Mouse (Mus musculus) hindbrain, embryonic 16.5 days (tissue): ENCODE measurements at regions not wholly inside any gene's neighbourhood (a gene's known extent, or its start where the extent isn't known, plus 50 kb on each side); places are given as distances from the start of the nearest gene placed in this dataset.
A peak's percentile ranks its signal among the peaks of the same experiment; 100 is the strongest.

ENCODE experiments used
- ATAC-seq: fragments of 200-750 bp; cut with Nextera tagmentation; 2 replicates; pipeline ENCODE4 v1.8.0; 2017; ENCODE audit warnings: moderate TSS enrichment, moderate library complexity
- H3K27ac ChIP-seq: fragments of 300-500 bp; sonication (generic); 2 replicates; pipeline ENCODE4 v1.5.1; 2014; ENCODE audit warnings: low read depth, mild to moderate bottlenecking, control low read depth, low read length, moderate library complexity
- H3K27me3 ChIP-seq: fragments of 300-500 bp; sonication (generic); replicated peaks from 2 replicates; pipeline ENCODE4 v1.6.1; 2014; ENCODE audit warnings: low read length; ENCODE audit not compliant: control insufficient read depth, insufficient read depth
- H3K36me3 ChIP-seq: fragments of 300-500 bp; sonication (generic); 2 replicates; pipeline ENCODE4 v1.6.1; 2014; ENCODE audit warnings: mild to moderate bottlenecking, low read length, moderate library complexity, mixed read lengths; ENCODE audit not compliant: control insufficient read depth, insufficient read depth
- H3K4me1 ChIP-seq: fragments of 300-500 bp; sonication (generic); 2 replicates; pipeline ENCODE4 v1.6.1; 2014; ENCODE audit warnings: low read depth, low read length; ENCODE audit not compliant: control insufficient read depth, insufficient read depth
- H3K4me2 ChIP-seq: fragments of 300-500 bp; sonication (generic); 2 replicates; pipeline ENCODE4 v1.6.1; 2014; ENCODE audit warnings: mild to moderate bottlenecking, low read length, control low read depth, moderate library complexity
- H3K4me3 ChIP-seq: fragments of 300-500 bp; sonication (generic); 2 replicates; pipeline ENCODE4 v1.5.1; 2014; ENCODE audit warnings: mild to moderate bottlenecking, low read length, control low read depth, moderate library complexity
- H3K9ac ChIP-seq: fragments of 300-500 bp; sonication (generic); 2 replicates; pipeline ENCODE4 v1.6.1; 2014; ENCODE audit warnings: low read depth, mild to moderate bottlenecking, control low read depth, low read length, moderate library complexity
- H3K9me3 ChIP-seq: fragments of 300-500 bp; sonication (generic); 2 replicates; pipeline ENCODE4 v1.6.1; 2014; ENCODE audit warnings: mild to moderate bottlenecking, low read length, moderate library complexity; ENCODE audit not compliant: control insufficient read depth
- WGBS: fragments of 180-500 bp; shearing (Covaris S2); extraction: QIAGEN DNeasy Blood & Tissue Kit; methylation state at CpG from one replicate; pipeline ENCODE4 v1.1.7; 2014; 5-methylcytosine and 5-hydroxymethylcytosine counted together

DNA sequence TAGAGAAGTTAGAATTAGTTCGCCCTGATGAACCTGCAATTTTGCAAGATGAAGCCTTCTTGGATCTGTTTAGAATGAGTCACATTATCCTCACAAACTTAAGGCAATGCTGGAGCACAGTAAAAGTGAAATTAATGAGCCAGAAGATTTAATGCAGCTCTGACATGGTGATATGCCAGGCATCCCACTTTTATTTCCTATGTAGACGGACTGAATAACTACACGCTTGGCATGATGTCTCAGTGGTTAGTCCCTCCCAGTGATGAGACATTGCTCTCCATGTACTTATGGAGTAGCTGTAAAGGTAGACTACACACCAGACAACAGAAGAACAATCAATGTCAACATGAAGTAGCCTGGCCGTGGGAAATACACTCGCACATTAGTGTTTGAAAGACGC lies 161.5 kb upstream of the Gm5148 start:
- H3K36me3 ChIP-seq: no peaks in the 10 kb centered on the region
- no peaks in the 10 kb centered on the region for H3K9me3 ChIP-seq
- no peak overlapping the region for H3K4me2 ChIP-seq
- H3K27me3 ChIP-seq: no peaks in the 10 kb centered on the region
- no peak overlapping the region for H3K27ac ChIP-seq
- ATAC-seq: no peak
- no peak overlapping the region for H3K9ac ChIP-seq
- 87% methylated on average over 6 of the region's 6 CpGs for WGBS
- no peak overlapping the region for H3K4me3 ChIP-seq
- H3K4me1 ChIP-seq: no peaks in the 10 kb centered on the region

DNA sequence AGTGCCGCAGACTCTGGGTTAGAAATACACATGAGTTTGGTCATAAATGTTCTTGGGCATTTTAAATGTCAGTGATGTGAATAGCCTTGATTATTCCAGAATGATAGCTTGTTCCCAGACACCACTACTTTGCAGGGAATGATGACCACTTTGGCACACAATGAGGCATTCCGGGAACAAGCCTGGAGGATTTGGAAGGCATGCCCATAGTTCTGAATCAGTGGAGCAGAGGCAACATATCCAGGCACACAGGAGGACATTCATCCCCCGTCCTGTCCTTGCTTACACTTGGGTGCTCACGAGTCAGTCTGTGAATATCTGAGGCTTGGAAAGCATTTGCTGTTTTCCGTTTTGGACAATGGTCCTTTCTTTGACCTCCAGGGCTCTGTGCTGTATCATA lies 158.1 kb upstream of the Gm5148 start:
- 34% methylated on average over 5 of the region's 5 CpGs for WGBS
- Histone ChIP-seq H3K4me2 (no peak overlapping the region), H3K9ac (no peak overlapping the region), H3K9me3 (no peaks in the 10 kb centered on the region), H3K27me3 (no peaks in the 10 kb centered on the region), H3K4me3 (no peak overlapping the region), H3K4me1 (no peaks in the 10 kb centered on the region), H3K27ac (no peak overlapping the region), H3K36me3 (no peaks in the 10 kb centered on the region)
- peak; percentile 74; the same call in 1 of the 2 replicates for ATAC-seq

- no peak overlapping the region for H3K27ac ChIP-seq
- H3K36me3 ChIP-seq: no peaks in the 10 kb centered on the region
- H3K9me3 ChIP-seq: no peaks in the 10 kb centered on the region
- H3K4me1 ChIP-seq: no peaks in the 10 kb centered on the region
- 83% methylated on average over 2 of the region's 2 CpGs for WGBS
- H3K9ac ChIP-seq: no peak overlapping the region
- H3K4me2 ChIP-seq: no peak overlapping the region
- H3K4me3 ChIP-seq: no peak overlapping the region
- no peak for ATAC-seq
- H3K27me3 ChIP-seq: no peaks in the 10 kb centered on the region
Measured at GRCm38 (mm10) chr3:37881016-37881415, 156.7 kb upstream of the Gm5148 start.

GRCm38 (mm10) chr3:37879056-37879455 lies 154.8 kb upstream of the Gm5148 start:
- WGBS: 65% methylated on average over 6 of the region's 6 CpGs
- Histone ChIP-seq H3K4me3 (no peak overlapping the region), H3K9ac (no peak overlapping the region), H3K4me2 (no peak overlapping the region), H3K9me3 (no peaks in the 10 kb centered on the region), H3K27me3 (no peaks in the 10 kb centered on the region), H3K4me1 (no peaks in the 10 kb centered on the region; the same call in 1 of the 2 replicates), H3K27ac (no peak overlapping the region), H3K36me3 (no peaks in the 10 kb centered on the region)
- no peak for ATAC-seq

DNA sequence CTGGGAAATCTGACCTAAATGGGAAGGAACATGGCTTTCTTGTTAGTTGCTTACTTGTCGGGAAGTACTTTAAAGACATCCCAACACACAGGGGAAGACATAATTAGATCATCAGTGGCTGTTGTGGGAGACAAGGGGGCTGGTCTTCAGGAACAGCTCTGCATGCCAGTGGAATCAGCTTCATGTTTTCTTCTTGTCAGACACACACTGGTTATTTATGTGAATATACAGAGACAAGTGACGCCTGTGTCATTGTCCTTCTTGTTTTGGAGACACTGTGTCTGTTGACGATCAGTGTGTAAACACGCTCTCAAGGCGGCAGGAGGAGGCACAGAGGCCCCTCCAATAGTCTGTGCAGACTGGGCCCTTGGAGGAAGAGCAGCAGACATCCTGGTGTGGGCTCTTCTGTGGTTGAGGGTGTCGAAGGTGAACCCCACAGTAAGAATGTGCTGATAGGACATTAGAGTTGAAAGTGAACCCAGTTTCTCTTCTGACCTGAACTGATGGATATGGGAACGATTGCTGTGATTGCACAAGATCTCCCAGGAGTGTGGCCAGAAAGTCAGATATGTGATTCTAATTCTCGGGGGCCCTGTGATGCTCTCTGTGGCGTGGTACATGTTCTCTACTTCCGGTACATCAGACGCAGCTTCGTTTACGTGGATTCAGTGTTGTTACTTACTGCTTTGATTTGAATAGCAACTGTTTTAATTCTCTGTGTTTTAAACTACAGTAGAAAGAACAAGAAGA lies 151.9 kb upstream of the Gm5148 start:
- no peak overlapping the region for H3K27ac ChIP-seq

DNA sequence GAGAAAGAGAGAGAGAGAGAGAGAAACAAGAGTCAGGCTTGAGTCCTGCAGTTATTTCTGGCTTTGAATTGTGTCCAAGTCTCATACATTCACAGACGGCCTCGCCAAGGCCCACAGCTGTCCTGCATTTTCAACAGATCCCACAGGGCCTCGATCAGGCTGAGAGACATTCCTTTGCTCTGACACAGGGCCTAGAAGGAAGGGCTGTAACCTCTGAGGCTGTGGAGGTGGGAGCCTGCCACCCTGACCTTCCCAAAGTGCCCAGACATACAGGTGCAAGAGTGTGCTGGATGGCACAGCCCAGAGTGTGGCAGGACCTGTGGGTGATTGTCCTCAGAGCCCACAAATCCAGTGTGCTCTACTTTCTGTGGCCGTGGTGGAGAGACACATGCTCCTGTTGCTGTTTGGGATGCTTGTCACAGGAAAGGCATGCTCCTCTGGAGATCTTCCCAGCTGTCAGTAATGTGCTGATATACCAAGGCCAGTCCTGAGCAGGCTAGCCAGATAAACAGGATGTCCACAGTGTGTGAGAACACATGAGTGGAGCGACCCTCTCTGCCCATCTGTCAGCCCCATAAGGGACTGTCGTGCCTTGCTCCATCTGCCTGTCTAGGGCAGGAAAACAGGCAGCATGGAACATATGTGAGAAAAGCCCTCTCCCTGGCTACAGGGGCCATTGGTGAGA lies 151.2 kb upstream of the Gm5148 start:
- Histone ChIP-seq H3K4me3 (no peak overlapping the region), H3K27ac (peak overlapping the region; percentile 31; the same call in 1 of the 2 replicates), H3K27me3 (no peaks in the 10 kb centered on the region), H3K4me1 (no peaks in the 10 kb centered on the region; the same call in 1 of the 2 replicates), H3K9ac (no peak overlapping the region), H3K4me2 (no peak overlapping the region), H3K9me3 (no peaks in the 10 kb centered on the region), H3K36me3 (no peaks in the 10 kb centered on the region)
- WGBS: 34% methylated on average over 6 of the region's 6 CpGs
- ATAC-seq: peak; percentile 94

More for the DNA sequence above, 151.9 kb upstream of the Gm5148 start:
- H3K9ac ChIP-seq: no peak overlapping the region
- H3K4me3 ChIP-seq: no peak overlapping the region
- no peaks in the 10 kb centered on the region for H3K27me3 ChIP-seq
- H3K36me3 ChIP-seq: no peaks in the 10 kb centered on the region
- H3K4me2 ChIP-seq: no peak overlapping the region
- no peaks in the 10 kb centered on the region for H3K9me3 ChIP-seq
- no peaks in the 10 kb centered on the region; the same call in 1 of the 2 replicates for H3K4me1 ChIP-seq
- no peak; the same call in 1 of the 2 replicates for ATAC-seq
- 80% methylated on average over 13 of the region's 13 CpGs for whole genome bisulfite sequencing

DNA sequence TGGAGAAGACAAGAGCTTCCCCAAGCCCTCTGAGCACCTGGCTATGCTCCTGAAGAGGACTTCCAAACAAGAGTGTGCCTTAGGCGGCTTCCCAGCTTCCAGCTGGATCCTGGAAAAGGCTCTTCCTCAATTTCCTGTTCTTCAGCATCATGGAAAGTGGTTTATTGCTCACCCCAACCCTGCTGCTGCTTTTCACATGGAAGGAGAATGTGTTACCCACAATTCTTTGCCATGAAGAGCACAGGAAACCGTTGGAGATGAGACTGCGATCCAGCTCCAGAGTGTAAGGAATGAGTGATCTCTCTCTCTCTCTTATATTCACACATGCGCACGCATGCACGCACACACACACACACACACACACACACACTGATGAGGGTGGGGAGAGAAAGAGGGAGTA lies 150.6 kb upstream of the Gm5148 start:
- no peak for ATAC-seq
- Histone ChIP-seq H3K9ac (no peak overlapping the region), H3K4me3 (no peak overlapping the region), H3K4me2 (no peak overlapping the region), H3K27me3 (no peaks in the 10 kb centered on the region), H3K9me3 (no peaks in the 10 kb centered on the region), H3K36me3 (no peaks in the 10 kb centered on the region), H3K4me1 (no peaks in the 10 kb centered on the region; the same call in 1 of the 2 replicates), H3K27ac (no peak overlapping the region)
- 78% methylated on average over 6 of the region's 6 CpGs for WGBS

- Histone ChIP-seq H3K27ac (no peak overlapping the region), H3K4me2 (no peak overlapping the region), H3K36me3 (no peaks in the 10 kb centered on the region), H3K4me3 (no peak overlapping the region), H3K9ac (no peak overlapping the region), H3K27me3 (no peaks in the 10 kb centered on the region), H3K4me1 (no peaks in the 10 kb centered on the region; the same call in 1 of the 2 replicates), H3K9me3 (no peaks in the 10 kb centered on the region)
- ATAC-seq: no peak
- 86% methylated on average over 1 of the region's 1 CpGs for WGBS
Measured at GRCm38 (mm10) chr3:37874346-37874745, 150.1 kb upstream of the Gm5148 start.

- no peak overlapping the region for H3K9ac ChIP-seq
- H3K36me3 ChIP-seq: no peaks in the 10 kb centered on the region
- H3K4me2 ChIP-seq: no peak overlapping the region
- no peaks in the 10 kb centered on the region; the same call in 1 of the 2 replicates for H3K4me1 ChIP-seq
- H3K9me3 ChIP-seq: no peaks in the 10 kb centered on the region
- H3K4me3 ChIP-seq: no peak overlapping the region
- H3K27ac ChIP-seq: no peak overlapping the region
- H3K27me3 ChIP-seq: no peaks in the 10 kb centered on the region
- ATAC-seq: no peak
- WGBS: 89% methylated on average over 3 of the region's 3 CpGs
Measured at GRCm38 (mm10) chr3:37872329-37872728, 148.0 kb upstream of the Gm5148 start.
